Mouse (Mus musculus) spleen, adult 2 months (tissue): ENCODE data around the gene Gm26620. TPM values are rescaled to one million over a fixed set of nuclear protein-coding genes. Genes with fewer than 3 reads are reported as not detected.

ENCODE experiments used
- DNase-seq, 2 experiments: peaks; one replicate each; pipeline versions ENCODE4 v3.0.0 to v3.0.0-alpha.2; 2012 to 2021; ENCODE audit warnings: low spot score in 2 of 2, low read depth in 1 of 2
- H3K27ac ChIP-seq: fragments of 200-500 bp; 2 replicates; pipeline ENCODE4 v1.5.1; 2012; ENCODE audit warnings: low read length, inconsistent platforms; ENCODE audit not compliant: insufficient read depth
- H3K27me3 ChIP-seq: fragments of 200-500 bp; 2 replicates; pipeline ENCODE4 v1.6.1; 2012; ENCODE audit warnings: mild to moderate bottlenecking, moderate library complexity, low read length, inconsistent platforms; ENCODE audit not compliant: control insufficient read depth, insufficient read depth
- H3K36me3 ChIP-seq: fragments of 200-500 bp; 2 replicates; pipeline ENCODE4 v1.6.1; 2012; ENCODE audit warnings: mild to moderate bottlenecking, low read length, inconsistent platforms; ENCODE audit not compliant: control insufficient read depth, insufficient read depth
- H3K4me1 ChIP-seq: fragments of 200-500 bp; 2 replicates; pipeline ENCODE4 v1.6.1; 2011; ENCODE audit warnings: inconsistent platforms; ENCODE audit not compliant: control insufficient read depth, insufficient read depth, insufficient read length
- H3K4me3 ChIP-seq: fragments of 200-500 bp; 2 replicates; pipeline ENCODE4 v1.5.1; 2011; ENCODE audit warnings: mild to moderate bottlenecking, inconsistent platforms; ENCODE audit not compliant: insufficient read depth, insufficient read length; ENCODE audit errors: extremely low read depth
- CTCF ChIP-seq: fragments of 200-500 bp; IDR thresholded peaks from 2 replicates; pipeline ENCODE4 v1.5.1; 2011; ENCODE audit warnings: mild to moderate bottlenecking, inconsistent platforms; ENCODE audit not compliant: insufficient read depth, insufficient read length, insufficient replicate concordance; ENCODE audit errors: extremely low read depth
- POLR2A ChIP-seq: fragments of 200-500 bp; IDR thresholded peaks from 2 replicates; pipeline ENCODE4 v1.6.1; 2011; ENCODE audit warnings: low read depth, low read length, inconsistent platforms
- WGBS: fragments of 180-500 bp; shearing (Covaris S2); methylation state at CpG from one replicate; pipeline ENCODE4 v1.1.7; 2018; 5-methylcytosine and 5-hydroxymethylcytosine counted together
- polyA plus RNA-seq: library from polyadenylated mRNA; depleted of rRNA; stranded (reverse); fragments of >200 nt; gene quantifications from 2 replicates; pipeline ENCODE4 v1.2.3, GENCODE M21; 2012; rRNA removed

Gene Gm26620
- 0.44 and 1.2 TPM in 2 replicates for polyA plus RNA-seq

- Histone ChIP-seq H3K27ac (peak within 1 kb of the TSS; percentile 32; the same call in 1 of the 2 replicates), H3K36me3 (peaks cover 3% of the 10 kb centered on the region), H3K4me3 (peak within 1 kb of the TSS; percentile 86), H3K27me3 (no peaks in the 10 kb centered on the region), H3K4me1 (peaks cover 2% of the 10 kb centered on the region; the same call in 1 of the 2 replicates)
- under 1% methylated on average over 46 of the region's 46 CpGs for WGBS
- peak; percentile 53; the same call in 1 of the 2 replicates for TF ChIP-seq CTCF
- TF ChIP-seq POLR2A: peak; percentile 36; the same call in 1 of the 2 replicates
- DNase-seq: peak; percentile 75 to 81
Measured at GRCm38 (mm10) chr1:170884978-170885561, at the start of gene Gm26620, which contains the start of gene Dusp12. Gm26620 (plus strand) TSS chr1:170885065. Dusp12 (minus strand) TSS chr1:170885540.

GRCm38 (mm10) chr1:170839685-170840084, 45.2 kb upstream of the Gm26620 start:
- Histone ChIP-seq H3K27me3 (no peaks in the 10 kb centered on the region), H3K4me3 (no peak overlapping the region), H3K27ac (no peak overlapping the region), H3K36me3 (peaks cover 13% of the 10 kb centered on the region), H3K4me1 (no peaks in the 10 kb centered on the region)
- TF ChIP-seq POLR2A: no peak
- no peak for TF ChIP-seq CTCF
- DNase-seq: peak in 1 of 2 experiments; percentile 36

GRCm38 (mm10) chr1:170844380-170844779, 40.5 kb upstream of the Gm26620 start:
- no peaks in the 10 kb centered on the region for H3K4me1 ChIP-seq
- H3K36me3 ChIP-seq: peaks cover 20% of the 10 kb centered on the region
- DNase-seq: no peak
- H3K27me3 ChIP-seq: no peaks in the 10 kb centered on the region
- no peak overlapping the region for H3K27ac ChIP-seq
- 82% methylated on average over 8 of the region's 8 CpGs for WGBS
- TF ChIP-seq CTCF (peak; percentile 19; the same call in 1 of the 2 replicates), POLR2A (no peak)
- H3K4me3 ChIP-seq: no peak overlapping the region

- Histone ChIP-seq H3K27ac (peak overlapping the region; percentile 76), H3K27me3 (no peaks in the 10 kb centered on the region), H3K4me3 (peak overlapping the region; percentile 8; the same call in 1 of the 2 replicates), H3K4me1 (no peaks in the 10 kb centered on the region), H3K36me3 (peaks cover 18% of the 10 kb centered on the region)
- WGBS: 40% methylated on average over 10 of the region's 10 CpGs
- no peak for DNase-seq
- no peak for TF ChIP-seq POLR2A
- no peak for TF ChIP-seq CTCF
Measured at GRCm38 (mm10) chr1:170845448-170846307, 39.2 kb upstream of the Gm26620 start.

- H3K4me1 ChIP-seq: peaks cover 4% of the 10 kb centered on the region
- TF ChIP-seq CTCF: no peak
- no peak for TF ChIP-seq POLR2A
Measured at GRCm38 (mm10) chr1:170850007-170850406, 34.9 kb upstream of the Gm26620 start.

GRCm38 (mm10) chr1:170850637-170851624, 33.9 kb upstream of the Gm26620 start:
- H3K27ac ChIP-seq: no peak overlapping the region

More at GRCm38 (mm10) chr1:170850007-170850406, 34.9 kb upstream of the Gm26620 start:
- Histone ChIP-seq H3K27ac (no peak overlapping the region), H3K27me3 (no peaks in the 10 kb centered on the region), H3K4me3 (no peak overlapping the region), H3K36me3 (peaks cover 13% of the 10 kb centered on the region)
- WGBS: 72% methylated on average over 2 of the region's 2 CpGs
- no peak for DNase-seq

More at GRCm38 (mm10) chr1:170850637-170851624, 33.9 kb upstream of the Gm26620 start:
- H3K4me1 ChIP-seq: peaks cover 6% of the 10 kb centered on the region
- peaks cover 11% of the 10 kb centered on the region for H3K36me3 ChIP-seq
- DNase-seq: no peak
- no peaks in the 10 kb centered on the region for H3K27me3 ChIP-seq
- WGBS: 94% methylated on average over 23 of the region's 23 CpGs
- no peak for TF ChIP-seq POLR2A
- no peak for TF ChIP-seq CTCF
- no peak overlapping the region for H3K4me3 ChIP-seq
